Mouse (Mus musculus): ENCODE data around the gene Lif. TPM values are rescaled to one million over a fixed set of nuclear protein-coding genes. Genes with fewer than 3 reads are reported as not detected.

Gene Lif
- polyA plus RNA-seq, 1 experiment from 2014 or later: 0.15 TPM

DNA sequence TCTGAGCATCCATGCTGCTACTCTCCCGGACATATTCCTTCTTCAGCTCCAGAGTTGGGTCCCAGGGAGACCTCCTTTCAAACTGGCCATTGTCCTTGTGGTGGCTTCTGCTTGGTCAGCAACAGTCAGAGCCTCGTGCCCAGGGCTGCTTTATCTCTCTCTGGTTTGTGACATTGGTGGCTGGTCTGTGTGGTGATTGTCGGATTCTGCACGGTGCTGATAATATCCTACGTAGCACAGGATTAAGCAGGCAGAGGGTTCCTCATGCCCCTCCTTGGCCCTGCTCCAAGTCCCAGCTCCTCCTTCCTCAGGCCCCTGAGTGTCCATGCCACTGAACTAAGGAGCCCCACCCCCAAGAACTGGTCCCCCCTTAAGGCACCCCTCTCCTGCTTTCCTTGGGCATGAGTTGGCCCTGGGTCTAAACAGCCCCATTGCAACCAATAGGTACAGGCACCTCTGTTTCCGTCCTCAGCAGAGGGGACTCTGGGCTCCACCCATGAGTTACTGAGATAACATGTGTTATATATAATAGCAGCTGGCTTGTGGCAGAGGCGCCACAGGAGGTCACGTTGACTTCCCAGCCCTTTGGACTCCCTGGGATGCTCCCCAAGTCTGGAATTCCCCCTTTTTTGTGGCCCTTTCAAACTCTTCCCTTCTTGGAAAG is 35.0 kb downstream of the Lif start:
- H3K4me3 ChIP-seq: no peak overlapping the region

DNA sequence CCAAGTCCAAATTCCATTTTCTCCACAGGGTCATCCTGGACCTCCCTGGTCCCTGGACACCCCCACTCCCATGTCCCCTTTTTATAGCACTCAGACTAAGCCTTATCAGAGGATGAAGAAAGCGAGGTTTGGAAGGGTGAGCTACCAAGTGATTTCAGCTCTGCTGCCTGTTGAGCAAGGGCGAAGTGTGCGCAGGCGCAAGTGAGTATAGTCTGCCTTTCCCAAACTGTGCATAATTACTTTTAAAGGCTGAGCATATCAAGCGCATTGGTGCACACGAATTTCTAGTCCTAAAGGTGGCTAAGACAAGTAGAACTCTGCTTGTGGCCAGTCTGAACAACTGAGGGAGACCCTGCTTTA is 35.5 kb downstream of the Lif start:
- Histone ChIP-seq H3K27ac (no peak overlapping the region), H3K4me3 (no peak overlapping the region), H3K9ac (no peak overlapping the region), H3K4me1 (0 out of 2 replicates have a peak, but pooled peaks cover 3% of the 10 kb centered on the region), H3K36me3 (no peaks in the 10 kb centered on the region), H3K27me3 (peaks cover 4% of the 10 kb centered on the region; the same call in 1 of the 2 replicates), H3K9me3 (no peaks in the 10 kb centered on the region), H3K4me2 (no peak overlapping the region)
- no peak for ATAC-seq (ENCODE audit: insufficient number of reproducible peaks, insufficient read depth, low FRiP score, low TSS enrichment, low read depth)
- WGBS: 87% methylated on average over 6 of the region's 6 CpGs

More for the DNA sequence above, 35.0 kb downstream of the Lif start:
- no peak overlapping the region for H3K27ac ChIP-seq
- H3K27me3 ChIP-seq: peaks cover 4% of the 10 kb centered on the region; the same call in 1 of the 2 replicates
- 57% methylated on average over 8 of the region's 8 CpGs for WGBS
- no peak overlapping the region for H3K9ac ChIP-seq
- H3K9me3 ChIP-seq: no peaks in the 10 kb centered on the region
- ATAC-seq (ENCODE audit: insufficient number of reproducible peaks, insufficient read depth, low FRiP score, low TSS enrichment, low read depth): 0 out of 2 replicates have a peak, but pooled peaks have one; percentile 17
- H3K4me2 ChIP-seq: no peak overlapping the region
- no peaks in the 10 kb centered on the region for H3K36me3 ChIP-seq
- 0 out of 2 replicates have a peak, but pooled peaks cover 3% of the 10 kb centered on the region for H3K4me1 ChIP-seq

DNA sequence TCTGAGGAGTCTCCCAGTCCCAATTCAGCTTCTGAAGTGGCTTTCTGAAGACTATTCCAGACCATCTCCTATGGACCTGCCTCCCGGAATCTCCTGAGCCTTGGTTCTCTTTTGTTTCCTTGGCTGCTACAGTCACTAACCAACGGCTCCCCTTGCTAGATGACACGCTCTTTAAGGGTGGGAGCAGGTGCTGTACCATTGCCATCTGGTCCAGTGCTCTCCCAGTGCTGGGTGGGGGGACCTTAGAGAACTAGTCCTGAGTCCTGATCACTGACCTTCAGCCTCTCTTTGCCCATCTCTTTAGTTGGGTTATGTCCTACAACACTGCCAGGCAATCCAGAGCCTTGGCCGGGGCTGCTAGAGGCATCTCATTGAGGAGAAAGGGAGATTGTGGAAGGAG is 36.1 kb downstream of the Lif start:
- Histone ChIP-seq H3K4me3 (no peak overlapping the region), H3K4me1 (0 out of 2 replicates have a peak, but pooled peaks cover 3% of the 10 kb centered on the region), H3K27me3 (peaks cover 4% of the 10 kb centered on the region; the same call in 1 of the 2 replicates), H3K36me3 (no peaks in the 10 kb centered on the region), H3K9ac (no peak overlapping the region), H3K4me2 (no peak overlapping the region), H3K9me3 (no peaks in the 10 kb centered on the region), H3K27ac (no peak overlapping the region)
- no peak for ATAC-seq (ENCODE audit: insufficient number of reproducible peaks, insufficient read depth, low FRiP score, low TSS enrichment, low read depth)
- WGBS: 88% methylated on average over 4 of the region's 4 CpGs

DNA sequence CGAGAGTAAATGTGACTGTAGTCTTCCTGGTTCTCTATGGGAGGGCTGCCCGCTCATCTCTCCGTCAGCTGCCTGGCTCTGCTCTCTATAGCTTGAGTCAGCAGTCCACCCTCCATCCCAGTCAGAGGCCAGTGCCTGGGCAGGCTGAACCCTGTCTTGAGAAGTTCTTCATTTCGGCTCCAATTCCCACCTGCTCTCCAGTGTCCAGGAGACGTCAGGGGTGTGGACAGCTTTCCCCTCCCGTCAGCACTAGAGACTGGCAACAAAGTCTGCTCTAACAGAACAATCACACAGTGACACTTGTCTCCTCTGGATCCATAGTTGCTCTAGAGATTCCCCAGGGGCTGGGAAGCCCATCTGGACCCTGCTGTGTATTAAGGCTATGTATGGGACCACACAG is 36.7 kb downstream of the Lif start:
- H3K27me3 ChIP-seq: peaks cover 4% of the 10 kb centered on the region; the same call in 1 of the 2 replicates
- H3K27ac ChIP-seq: no peak overlapping the region
- H3K4me2 ChIP-seq: no peak overlapping the region
- H3K9ac ChIP-seq: no peak overlapping the region
- no peaks in the 10 kb centered on the region for H3K9me3 ChIP-seq
- H3K4me3 ChIP-seq: no peak overlapping the region
- WGBS: 79% methylated on average over 6 of the region's 6 CpGs
- ATAC-seq (ENCODE audit: insufficient number of reproducible peaks, insufficient read depth, low FRiP score, low TSS enrichment, low read depth): no peak
- H3K36me3 ChIP-seq: no peaks in the 10 kb centered on the region
- H3K4me1 ChIP-seq: peaks cover 8% of the 10 kb centered on the region

DNA sequence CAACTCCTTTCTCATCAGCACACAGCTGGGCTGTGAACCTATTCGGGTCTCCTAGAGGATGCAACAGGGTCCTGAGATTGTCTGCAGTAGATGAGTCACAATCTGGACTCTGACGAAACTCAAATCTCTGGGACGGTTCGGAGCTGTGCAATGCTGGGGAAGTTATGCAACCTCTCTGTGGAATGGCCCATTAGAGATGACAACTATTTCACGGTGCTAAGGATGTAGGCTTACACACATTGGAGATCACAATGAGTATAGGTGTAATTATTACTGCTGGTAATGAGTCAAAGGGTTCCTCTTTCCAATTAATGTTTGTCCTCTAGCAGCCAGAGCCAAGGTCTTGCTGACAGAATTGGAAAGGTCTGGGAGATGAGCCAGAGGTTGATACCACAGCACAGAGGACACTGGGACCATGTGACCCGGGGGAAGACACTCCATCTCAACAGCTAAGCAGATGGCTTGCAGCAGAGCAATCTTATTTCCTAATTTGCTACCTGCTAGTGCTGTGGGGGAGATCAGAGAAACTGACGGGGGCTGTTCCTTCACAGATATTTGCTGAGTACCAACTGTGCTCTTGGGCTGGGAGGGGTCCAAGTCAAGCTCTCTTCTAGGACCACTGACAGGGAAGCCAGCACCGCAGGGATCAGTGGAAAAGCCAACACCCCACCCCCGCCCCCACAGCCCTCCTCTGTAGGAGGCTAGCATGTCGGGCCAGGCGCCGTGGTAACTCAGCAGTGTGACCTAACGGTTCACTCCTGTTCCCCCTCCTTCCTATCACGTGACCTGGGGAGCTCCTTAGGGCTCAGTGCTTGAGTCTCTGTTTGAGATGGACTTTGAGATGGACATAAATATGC is 37.4 kb downstream of the Lif start:
- no peaks in the 10 kb centered on the region for H3K36me3 ChIP-seq
- H3K9ac ChIP-seq: no peak overlapping the region
- H3K4me1 ChIP-seq: peaks cover 14% of the 10 kb centered on the region
- H3K4me3 ChIP-seq: no peak overlapping the region
- peaks cover 4% of the 10 kb centered on the region; the same call in 1 of the 2 replicates for H3K27me3 ChIP-seq
- H3K9me3 ChIP-seq: no peaks in the 10 kb centered on the region
- ATAC-seq (ENCODE audit: insufficient number of reproducible peaks, insufficient read depth, low FRiP score, low TSS enrichment, low read depth): no peak
- no peak overlapping the region for H3K4me2 ChIP-seq
- WGBS: 48% methylated on average over 14 of the region's 14 CpGs
- no peak overlapping the region for H3K27ac ChIP-seq

DNA sequence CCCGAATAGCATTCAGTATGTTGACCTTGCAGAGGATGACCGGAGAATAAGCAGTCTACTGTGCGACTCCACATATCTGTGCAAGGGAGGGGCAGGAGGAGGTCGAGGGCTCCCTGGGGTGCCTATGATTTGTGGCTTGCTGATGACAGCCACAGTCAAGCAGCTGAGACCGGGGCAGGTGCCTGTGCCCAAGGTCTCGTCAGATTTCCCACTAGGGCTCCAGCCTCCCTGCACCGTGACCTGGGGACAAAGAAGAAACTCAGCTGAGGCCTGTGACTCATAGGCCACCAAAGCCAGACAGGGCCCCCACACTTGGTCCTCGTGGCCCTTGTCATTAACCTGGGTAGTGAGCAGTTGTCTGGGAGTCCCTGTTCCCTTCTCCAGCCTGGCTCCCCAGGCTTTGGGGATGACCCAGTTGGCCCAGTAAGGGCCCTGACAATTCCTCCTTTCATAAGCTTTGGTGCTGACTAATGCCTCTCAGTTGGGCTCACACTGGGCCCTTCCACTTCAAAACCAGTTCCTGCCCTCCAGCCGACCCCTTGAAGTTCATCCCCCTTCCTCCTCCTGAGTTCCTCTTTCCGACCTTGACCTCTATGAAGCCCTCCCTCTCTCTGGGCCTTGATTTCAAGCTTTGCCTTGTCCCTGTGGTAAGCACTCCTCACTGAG is 39.4 kb downstream of the Lif start:
- Histone ChIP-seq H3K4me2 (no peak overlapping the region), H3K9ac (no peak overlapping the region), H3K4me1 (peaks cover 21% of the 10 kb centered on the region), H3K27ac (no peak overlapping the region), H3K4me3 (no peak overlapping the region), H3K36me3 (no peaks in the 10 kb centered on the region), H3K27me3 (peaks cover 4% of the 10 kb centered on the region; the same call in 1 of the 2 replicates), H3K9me3 (no peaks in the 10 kb centered on the region)
- no peak for ATAC-seq (ENCODE audit: insufficient number of reproducible peaks, insufficient read depth, low FRiP score, low TSS enrichment, low read depth)
- WGBS: 73% methylated on average over 10 of the region's 10 CpGs

DNA sequence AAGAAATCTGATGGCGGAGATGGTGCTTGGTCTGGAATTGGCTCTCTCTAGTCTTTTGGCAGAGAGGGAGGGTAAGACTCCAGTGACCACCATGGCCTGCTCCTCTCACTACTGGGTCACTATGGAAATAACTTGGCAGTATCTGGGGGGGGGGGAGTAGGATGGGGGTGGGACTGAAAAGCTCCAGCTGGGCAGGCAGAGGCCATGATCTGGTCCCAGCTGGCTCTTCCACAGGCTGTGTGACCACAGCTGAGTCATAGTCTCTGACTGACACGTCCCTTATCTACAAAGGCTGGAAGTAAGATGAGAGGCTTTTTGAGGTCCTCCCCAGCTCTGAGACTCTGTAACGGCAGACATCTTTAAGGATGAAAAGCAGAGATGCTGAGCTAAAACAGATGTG is 40.4 kb downstream of the Lif start:
- peaks cover 31% of the 10 kb centered on the region for H3K4me1 ChIP-seq

DNA sequence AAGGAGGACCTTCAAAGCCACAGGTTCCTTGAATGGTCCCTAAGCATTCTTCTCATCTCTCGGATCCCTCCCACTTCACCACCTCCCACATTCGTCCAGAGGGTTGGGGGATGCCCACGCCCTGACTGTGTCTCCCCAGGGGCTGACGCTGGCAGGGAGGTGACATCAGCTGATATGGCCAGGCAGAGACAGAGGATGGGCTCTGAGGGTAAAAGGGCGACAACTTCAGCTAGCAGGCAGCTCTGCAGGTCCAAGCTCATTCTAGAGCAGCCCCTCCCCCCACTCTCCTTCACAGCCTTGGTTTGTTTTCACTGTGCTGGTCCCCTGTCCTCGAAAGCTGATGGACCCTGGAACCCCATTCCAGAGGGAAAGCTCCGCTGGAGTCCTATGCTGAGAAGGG is 41.3 kb downstream of the Lif start:
- Histone ChIP-seq H3K9ac (no peak overlapping the region), H3K4me3 (no peak overlapping the region), H3K9me3 (no peaks in the 10 kb centered on the region), H3K27me3 (peaks cover 4% of the 10 kb centered on the region; the same call in 1 of the 2 replicates), H3K4me1 (peaks cover 38% of the 10 kb centered on the region), H3K36me3 (no peaks in the 10 kb centered on the region), H3K27ac (no peak overlapping the region), H3K4me2 (no peak overlapping the region)
- WGBS: 37% methylated on average over 7 of the region's 7 CpGs
- no peak for ATAC-seq (ENCODE audit: insufficient number of reproducible peaks, insufficient read depth, low FRiP score, low TSS enrichment, low read depth)

More for the DNA sequence above, 40.4 kb downstream of the Lif start:
- Histone ChIP-seq H3K9ac (no peak overlapping the region), H3K27ac (no peak overlapping the region), H3K36me3 (no peaks in the 10 kb centered on the region), H3K4me3 (no peak overlapping the region), H3K4me2 (no peak overlapping the region), H3K27me3 (peaks cover 4% of the 10 kb centered on the region; the same call in 1 of the 2 replicates), H3K9me3 (no peaks in the 10 kb centered on the region)
- no peak for ATAC-seq (ENCODE audit: insufficient number of reproducible peaks, insufficient read depth, low FRiP score, low TSS enrichment, low read depth)
- WGBS: 67% methylated on average over 3 of the region's 3 CpGs

DNA sequence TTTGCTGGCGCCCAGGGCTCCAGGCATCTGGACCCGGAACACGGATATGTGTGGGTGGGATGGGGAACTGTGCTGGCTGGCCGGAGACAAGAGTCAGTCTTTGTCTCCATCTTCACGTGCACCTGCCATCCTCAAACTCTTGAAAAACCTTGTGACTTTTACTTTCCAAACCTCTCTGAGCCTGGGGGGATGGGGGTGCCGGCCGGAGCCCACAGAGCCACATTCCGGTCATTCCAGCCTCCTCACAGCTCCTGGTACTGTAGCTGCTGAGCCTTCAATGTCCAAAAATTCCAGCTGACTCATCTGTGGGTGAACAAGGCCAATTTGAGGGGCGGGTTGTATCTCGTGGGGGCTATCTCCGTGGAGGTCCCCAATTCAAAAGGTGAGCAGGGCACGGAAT is 41.8 kb downstream of the Lif start:
- Histone ChIP-seq H3K27ac (no peak overlapping the region), H3K4me3 (no peak overlapping the region), H3K36me3 (no peaks in the 10 kb centered on the region), H3K4me2 (no peak overlapping the region), H3K9me3 (no peaks in the 10 kb centered on the region), H3K4me1 (peaks cover 41% of the 10 kb centered on the region), H3K9ac (no peak overlapping the region), H3K27me3 (peaks cover 4% of the 10 kb centered on the region; the same call in 1 of the 2 replicates)
- ATAC-seq (ENCODE audit: insufficient number of reproducible peaks, insufficient read depth, low FRiP score, low TSS enrichment, low read depth): no peak
- WGBS: 31% methylated on average over 12 of the region's 12 CpGs

DNA sequence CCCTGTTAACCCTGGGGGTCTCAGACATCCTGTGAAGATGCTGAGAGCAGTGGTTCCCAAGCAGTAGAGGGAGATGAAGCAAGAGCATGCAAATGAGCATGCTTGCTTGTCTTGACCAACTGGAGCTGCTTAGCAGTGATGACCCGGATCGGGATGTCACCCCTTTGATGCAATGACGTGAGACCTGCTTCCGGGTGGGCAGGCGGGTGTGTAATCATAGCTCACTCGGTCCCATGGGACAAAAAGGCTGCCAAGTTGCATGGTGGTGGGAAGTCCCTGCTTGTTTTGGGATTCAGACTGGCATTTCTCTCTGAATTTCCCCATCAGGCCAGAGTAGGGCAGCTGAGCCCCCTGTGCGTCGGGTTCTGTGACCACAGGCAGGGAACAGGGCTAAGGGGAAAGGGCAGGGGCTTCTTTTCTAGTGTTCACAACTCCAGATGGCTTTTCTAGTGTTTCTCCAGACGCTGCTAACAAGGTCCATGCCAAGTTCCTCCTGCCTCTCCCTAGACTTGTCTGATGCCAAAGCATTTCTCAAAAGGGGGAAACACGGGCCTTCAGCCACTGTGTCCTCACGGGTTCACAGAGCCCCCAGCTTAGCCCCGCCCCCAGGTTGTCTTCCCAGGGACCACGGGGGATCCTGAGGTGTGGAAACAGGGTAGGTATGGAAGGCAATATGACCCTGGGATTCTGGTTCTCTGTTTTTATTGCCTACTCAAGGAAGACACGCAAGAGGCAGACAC is 42.5 kb downstream of the Lif start:
- H3K4me1 ChIP-seq: peaks cover 43% of the 10 kb centered on the region
- H3K27me3 ChIP-seq: peaks cover 1% of the 10 kb centered on the region; the same call in 1 of the 2 replicates
- no peak for ATAC-seq (ENCODE audit: insufficient number of reproducible peaks, insufficient read depth, low FRiP score, low TSS enrichment, low read depth)
- no peak overlapping the region for H3K4me2 ChIP-seq
- H3K36me3 ChIP-seq: no peaks in the 10 kb centered on the region
- no peak overlapping the region for H3K4me3 ChIP-seq
- no peak overlapping the region for H3K9ac ChIP-seq
- 63% methylated on average over 14 of the region's 14 CpGs for whole genome bisulfite sequencing
- no peak overlapping the region for H3K27ac ChIP-seq
- no peaks in the 10 kb centered on the region for H3K9me3 ChIP-seq

DNA sequence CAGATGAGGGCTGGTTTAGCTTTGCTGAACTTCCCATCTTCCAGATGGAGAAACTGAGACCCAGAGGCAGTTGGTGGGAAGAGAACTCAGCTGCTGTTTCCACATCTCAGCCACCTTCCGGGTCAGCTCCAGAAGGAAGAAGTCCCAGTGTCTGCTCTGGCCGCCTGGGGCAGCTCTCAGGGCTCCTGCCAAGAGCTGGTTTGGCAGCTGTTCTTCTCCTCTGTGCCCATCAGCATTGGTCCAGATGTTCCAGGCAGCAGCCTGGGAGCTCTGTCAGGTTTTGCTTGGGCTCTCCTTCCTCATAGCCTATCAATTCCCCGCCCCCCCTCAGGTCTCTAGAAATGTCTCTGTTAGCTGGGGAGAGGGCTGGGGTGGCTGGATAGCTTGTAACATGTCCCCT is 43.3 kb downstream of the Lif start:
- H3K9ac ChIP-seq: no peak overlapping the region
- H3K4me3 ChIP-seq: no peak overlapping the region
- no peaks in the 10 kb centered on the region for H3K9me3 ChIP-seq
- no peak overlapping the region for H3K4me2 ChIP-seq
- ATAC-seq (ENCODE audit: insufficient number of reproducible peaks, insufficient read depth, low FRiP score, low TSS enrichment, low read depth): no peak
- H3K27me3 ChIP-seq: no peaks in the 10 kb centered on the region
- H3K36me3 ChIP-seq: no peaks in the 10 kb centered on the region
- 75% methylated on average over 3 of the region's 3 CpGs for WGBS
- no peak overlapping the region for H3K27ac ChIP-seq
- H3K4me1 ChIP-seq: peaks cover 42% of the 10 kb centered on the region
